8 mouse cellular contexts compared by ENCODE assay signal in the genomic region with DNA sequence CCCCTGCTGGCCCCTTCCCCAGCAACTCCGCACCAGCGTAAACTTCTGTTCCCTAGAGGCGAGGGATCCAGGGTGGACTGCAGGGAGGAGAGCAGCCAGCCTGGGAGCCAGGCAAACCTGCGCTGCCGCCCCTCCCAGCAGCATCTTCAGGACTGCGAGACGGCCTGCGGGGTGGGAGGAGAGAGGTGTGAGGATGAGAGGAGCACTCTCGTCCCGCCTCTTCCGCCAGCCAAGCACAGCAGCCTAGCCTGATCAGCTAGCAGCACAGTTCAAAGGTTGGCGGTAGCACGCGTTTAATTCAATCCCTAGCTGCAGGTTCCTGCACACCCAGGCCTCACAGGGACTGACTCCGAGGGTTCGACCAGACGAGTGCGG. TPM values are rescaled to one million over a fixed set of nuclear protein-coding genes. Genes with fewer than 3 reads are reported as not detected.
DNase-seq lines count a peak whose midpoint lies in the region; ATAC-seq lines count a peak whose summit lies in the region.

No protein-coding gene starts in this region.

- H3K27me3 ChIP-seq in kidney, embryonic 16.5 days (ENCODE audit: insufficient read depth, low read length) = no peaks in the 10 kb centered on the region
- H3K27me3 ChIP-seq in lung, embryonic 15.5 days = no peaks in the 10 kb centered on the region

- H3K36me3 ChIP-seq in kidney, embryonic 16.5 days (ENCODE audit: insufficient read depth, low read length) = peaks cover 21% of the 10 kb centered on the region
- H3K36me3 ChIP-seq in lung, embryonic 15.5 days = peaks cover 35% of the 10 kb centered on the region

- peak overlapping the region; percentile 73 for H3K4me2 ChIP-seq in kidney, embryonic 16.5 days (replicated peaks; ENCODE audit: low read depth, low read length)
- peak overlapping the region; percentile 95 for H3K4me2 ChIP-seq in lung, embryonic 15.5 days

- DNase-seq in urinary bladder, adult 18-20 months (ENCODE audit: low spot score in 2 of 2) = peak; percentile 42 to 63
- no peak for DNase-seq in urinary bladder, adult 2 months (ENCODE audit: low spot score)
- DNase-seq in cerebellum, adult 11-12 months = peak; percentile 85
- peak; percentile 53 for DNase-seq in frontal cortex, postnatal 14 days (ENCODE audit: low spot score in 2 of 2)
- DNase-seq in thymus, postnatal 36 days = peak; percentile 87 to 89

- H3K9ac ChIP-seq in kidney, embryonic 16.5 days (replicated peaks; ENCODE audit: low read length) = peak overlapping the region; percentile 87
- peak overlapping the region; percentile 47 for H3K9ac ChIP-seq in lung, embryonic 15.5 days

- peak overlapping the region; percentile 92 for H3K27ac ChIP-seq in kidney, embryonic 16.5 days (ENCODE audit: low read length)
- H3K27ac ChIP-seq in lung, embryonic 15.5 days = peak overlapping the region; percentile 94

- no peaks in the 10 kb centered on the region for H3K9me3 ChIP-seq in kidney, embryonic 16.5 days (ENCODE audit: low read length)
- H3K9me3 ChIP-seq in lung, embryonic 15.5 days = no peaks in the 10 kb centered on the region

- peak; percentile 86 for ATAC-seq in kidney, embryonic 16.5 days (ENCODE audit: low FRiP score, low TSS enrichment)
- ATAC-seq in lung, embryonic 15.5 days (ENCODE audit: borderline replicate concordance, extremely low read depth, low FRiP score, low TSS enrichment) = peak; percentile 75
- peak; percentile 61 for ATAC-seq in neutrophil, adult 5-6 weeks (ENCODE audit: extremely low read depth, insufficient number of reproducible peaks, low FRiP score, poor library complexity, severe bottlenecking)

- H3K4me1 ChIP-seq in kidney, embryonic 16.5 days (ENCODE audit: insufficient read depth, low read length) = peaks cover 19% of the 10 kb centered on the region
- peaks cover 27% of the 10 kb centered on the region for H3K4me1 ChIP-seq in lung, embryonic 15.5 days

- 2% methylated on average over 18 of the region's 18 CpGs for WGBS in kidney, embryonic 16.5 days
- WGBS in lung, embryonic 15.5 days = 2% methylated on average over 18 of the region's 18 CpGs

- peak overlapping the region; percentile 78 for H3K4me3 ChIP-seq in kidney, embryonic 16.5 days (ENCODE audit: low read length)
- H3K4me3 ChIP-seq in lung, embryonic 15.5 days = peak overlapping the region; percentile 83

RNA-seq across cellular contexts. Expression of a gene that starts 0.3 kb away (rescaled TPM):
- 26.5 and 36.7 TPM in 2 replicates for polyA plus RNA-seq in urinary bladder, adult 2 months (2012; rRNA removed)
- polyA plus RNA-seq in kidney, embryonic 16.5 days (2015; fragmentation: Nextera tagmentation; extraction: Ambion mirVana) = 16.4 and 19.7 TPM in 2 replicates
- 14.7 and 16.4 TPM in 2 replicates for polyA plus RNA-seq in lung, embryonic 15.5 days (2015; fragmentation: Nextera tagmentation; extraction: Ambion mirVana)
- 10.1 and 13.2 TPM in 2 replicates for total RNA-seq in neutrophil, adult 5-6 weeks (2017)

RNA-seq across cellular contexts. Expression of a gene that starts 12.8 kb away (rescaled TPM):
- 61.4 and 104 TPM in 2 replicates for polyA plus RNA-seq in urinary bladder, adult 2 months (2012; rRNA removed)
- polyA plus RNA-seq in kidney, embryonic 16.5 days (2015; fragmentation: Nextera tagmentation; extraction: Ambion mirVana) = 30.9 and 31.2 TPM in 2 replicates
- 22.4 and 23.0 TPM in 2 replicates for polyA plus RNA-seq in lung, embryonic 15.5 days (2015; fragmentation: Nextera tagmentation; extraction: Ambion mirVana)
- total RNA-seq in neutrophil, adult 5-6 weeks (2017) = 143 and 164 TPM in 2 replicates

RNA-seq across cellular contexts. Expression of a gene that starts 14.4 kb away (rescaled TPM):
- 11.8 and 16.8 TPM in 2 replicates for polyA plus RNA-seq in urinary bladder, adult 2 months (2012; rRNA removed)
- polyA plus RNA-seq in kidney, embryonic 16.5 days (2015; fragmentation: Nextera tagmentation; extraction: Ambion mirVana) = 2.7 and 2.8 TPM in 2 replicates
- polyA plus RNA-seq in lung, embryonic 15.5 days (2015; fragmentation: Nextera tagmentation; extraction: Ambion mirVana) = 2.5 and 2.7 TPM in 2 replicates
- total RNA-seq in neutrophil, adult 5-6 weeks (2017) = 119 and 133 TPM in 2 replicates

RNA-seq across cellular contexts. Expression of a gene that starts 29.8 kb away (rescaled TPM):
- polyA plus RNA-seq in urinary bladder, adult 2 months (2012; rRNA removed) = 1.6 and 1.7 TPM in 2 replicates
- polyA plus RNA-seq in kidney, embryonic 16.5 days (2015; fragmentation: Nextera tagmentation; extraction: Ambion mirVana) = 0.09 and 0.11 TPM in 2 replicates
- polyA plus RNA-seq in lung, embryonic 15.5 days (2015; fragmentation: Nextera tagmentation; extraction: Ambion mirVana) = 0.18 and 0.36 TPM in 2 replicates
- total RNA-seq in neutrophil, adult 5-6 weeks (2017) = 74.4 and 76.5 TPM in 2 replicates

RNA-seq across cellular contexts. Expression of a gene that starts 34.4 kb away (rescaled TPM):
- 5.0 and 5.2 TPM in 2 replicates for polyA plus RNA-seq in urinary bladder, adult 2 months (2012; rRNA removed)
- 12.6 and 14.2 TPM in 2 replicates for polyA plus RNA-seq in kidney, embryonic 16.5 days (2015; fragmentation: Nextera tagmentation; extraction: Ambion mirVana)
- polyA plus RNA-seq in lung, embryonic 15.5 days (2015; fragmentation: Nextera tagmentation; extraction: Ambion mirVana) = 10.3 and 12.0 TPM in 2 replicates
- total RNA-seq in neutrophil, adult 5-6 weeks (2017) = 7.0 and 7.7 TPM in 2 replicates
